Mouse (Mus musculus): ENCODE measurements around the gene Rev1. TPM values are rescaled to one million over a fixed set of nuclear protein-coding genes. Genes with fewer than 3 reads are reported as not detected.

Gene Rev1
- total and polyA plus RNA-seq, 2 experiments from 2014 or later = 26.1 to 29.9 TPM

- Histone ChIP-seq H3K27me3 (ENCODE audit: insufficient read depth, low read length) (no peaks in the 10 kb centered on the region), H3K27ac (no peak overlapping the region), H3K4me2 (ENCODE audit: low read depth, low read length) (no peak overlapping the region), H3K9ac (replicated peaks; ENCODE audit: low read length) (no peak overlapping the region; the same call in 1 of the 2 replicates), H3K4me1 (ENCODE audit: insufficient read depth, low read length) (0 out of 2 replicates have a peak, but pooled peaks cover 4% of the 10 kb centered on the region), H3K9me3 (ENCODE audit: low read length) (no peaks in the 10 kb centered on the region), H3K4me3 (ENCODE audit: low read length) (no peak overlapping the region), H3K36me3 (ENCODE audit: insufficient read depth, low read length) (no peaks in the 10 kb centered on the region)
- TF ChIP-seq CTCF (IDR thresholded peaks at IDR 0.05; ENCODE audit: low read depth) = no peak
- no peak for ATAC-seq
- 88% methylated on average over 3 of the region's 3 CpGs for WGBS
- no peak for DNase-seq (ENCODE audit: low spot score)
Measured at GRCm38 (mm10) chr1:38126426-38126825, 3.2 kb downstream of the Rev1 start.

- no peaks in the 10 kb centered on the region for H3K36me3 ChIP-seq (ENCODE audit: insufficient read depth, low read length)
- 0 out of 2 replicates have a peak, but pooled peaks cover 4% of the 10 kb centered on the region for H3K4me1 ChIP-seq (ENCODE audit: insufficient read depth, low read length)
- no peaks in the 10 kb centered on the region for H3K9me3 ChIP-seq (ENCODE audit: low read length)
- no peak for TF ChIP-seq CTCF (IDR thresholded peaks at IDR 0.05; ENCODE audit: low read depth)
- no peak overlapping the region for H3K4me3 ChIP-seq (ENCODE audit: low read length)
- no peak overlapping the region for H3K4me2 ChIP-seq (ENCODE audit: low read depth, low read length)
- no peak overlapping the region for H3K27ac ChIP-seq
- H3K27me3 ChIP-seq (ENCODE audit: insufficient read depth, low read length) = no peaks in the 10 kb centered on the region
- DNase-seq (ENCODE audit: low spot score) (no peak), ATAC-seq (no peak)
- H3K9ac ChIP-seq (replicated peaks; ENCODE audit: low read length) = no peak overlapping the region
Measured at GRCm38 (mm10) chr1:38124261-38124660, 5.3 kb downstream of the Rev1 start.

- DNase-seq (ENCODE audit: low spot score) (no peak), ATAC-seq (no peak)
- Histone ChIP-seq H3K9me3 (ENCODE audit: low read length) (no peaks in the 10 kb centered on the region), H3K27ac (no peak overlapping the region), H3K4me1 (ENCODE audit: insufficient read depth, low read length) (no peaks in the 10 kb centered on the region), H3K4me2 (ENCODE audit: low read depth, low read length) (no peak overlapping the region), H3K36me3 (ENCODE audit: insufficient read depth, low read length) (no peaks in the 10 kb centered on the region), H3K27me3 (ENCODE audit: insufficient read depth, low read length) (no peaks in the 10 kb centered on the region), H3K4me3 (ENCODE audit: low read length) (no peak overlapping the region), H3K9ac (replicated peaks; ENCODE audit: low read length) (no peak overlapping the region)
- 74% methylated on average over 5 of the region's 5 CpGs for WGBS
- no peak for TF ChIP-seq CTCF (IDR thresholded peaks at IDR 0.05; ENCODE audit: low read depth)
Measured at GRCm38 (mm10) chr1:38120877-38121276, 8.7 kb downstream of the Rev1 start.

- 95% methylated on average over 2 of the region's 2 CpGs for WGBS
- no peaks in the 10 kb centered on the region for H3K36me3 ChIP-seq (ENCODE audit: insufficient read depth, low read length)
- no peak overlapping the region for H3K27ac ChIP-seq
- DNase-seq (ENCODE audit: low spot score) (no peak), ATAC-seq (no peak)
- no peak for TF ChIP-seq CTCF (IDR thresholded peaks at IDR 0.05; ENCODE audit: low read depth)
- H3K27me3 ChIP-seq (ENCODE audit: insufficient read depth, low read length) = no peaks in the 10 kb centered on the region
- H3K4me3 ChIP-seq (ENCODE audit: low read length) = no peak overlapping the region
- no peaks in the 10 kb centered on the region for H3K4me1 ChIP-seq (ENCODE audit: insufficient read depth, low read length)
- H3K9me3 ChIP-seq (ENCODE audit: low read length) = no peaks in the 10 kb centered on the region
- no peak overlapping the region for H3K9ac ChIP-seq (replicated peaks; ENCODE audit: low read length)
- no peak overlapping the region for H3K4me2 ChIP-seq (ENCODE audit: low read depth, low read length)
Measured at GRCm38 (mm10) chr1:38118624-38119023, 11.0 kb downstream of the Rev1 start.

GRCm38 (mm10) chr1:38109786-38110185, 19.8 kb downstream of the Rev1 start:
- Histone ChIP-seq H3K9ac (replicated peaks; ENCODE audit: low read length) (no peak overlapping the region), H3K36me3 (ENCODE audit: insufficient read depth, low read length) (peaks cover 3% of the 10 kb centered on the region; the same call in 1 of the 2 replicates), H3K27ac (no peak overlapping the region), H3K4me3 (ENCODE audit: low read length) (no peak overlapping the region), H3K4me2 (ENCODE audit: low read depth, low read length) (no peak overlapping the region), H3K9me3 (ENCODE audit: low read length) (no peaks in the 10 kb centered on the region), H3K27me3 (ENCODE audit: insufficient read depth, low read length) (no peaks in the 10 kb centered on the region), H3K4me1 (ENCODE audit: insufficient read depth, low read length) (no peaks in the 10 kb centered on the region)
- WGBS = 85% methylated on average over 7 of the region's 7 CpGs
- no peak for DNase-seq (ENCODE audit: low spot score)
- TF ChIP-seq CTCF (IDR thresholded peaks at IDR 0.05; ENCODE audit: low read depth) = no peak
- ATAC-seq = no peak

- Histone ChIP-seq H3K4me3 (ENCODE audit: low read length) (no peak overlapping the region), H3K9me3 (ENCODE audit: low read length) (no peaks in the 10 kb centered on the region), H3K27me3 (ENCODE audit: insufficient read depth, low read length) (no peaks in the 10 kb centered on the region), H3K9ac (replicated peaks; ENCODE audit: low read length) (no peak overlapping the region), H3K27ac (no peak overlapping the region), H3K4me1 (ENCODE audit: insufficient read depth, low read length) (no peaks in the 10 kb centered on the region), H3K36me3 (ENCODE audit: insufficient read depth, low read length) (peaks cover 9% of the 10 kb centered on the region; the same call in 1 of the 2 replicates), H3K4me2 (ENCODE audit: low read depth, low read length) (no peak overlapping the region)
- ATAC-seq (no peak), DNase-seq (ENCODE audit: low spot score) (no peak)
- WGBS = 79% methylated on average over 3 of the region's 3 CpGs
- no peak for TF ChIP-seq CTCF (IDR thresholded peaks at IDR 0.05; ENCODE audit: low read depth)
Measured at GRCm38 (mm10) chr1:38103813-38104212, 25.8 kb downstream of the Rev1 start.

GRCm38 (mm10) chr1:38103214-38103613, 26.4 kb downstream of the Rev1 start:
- no peak overlapping the region for H3K4me3 ChIP-seq (ENCODE audit: low read length)
- no peak overlapping the region for H3K27ac ChIP-seq
- H3K9ac ChIP-seq (replicated peaks; ENCODE audit: low read length) = no peak overlapping the region
- TF ChIP-seq CTCF (IDR thresholded peaks at IDR 0.05; ENCODE audit: low read depth) = no peak
- no peaks in the 10 kb centered on the region for H3K4me1 ChIP-seq (ENCODE audit: insufficient read depth, low read length)
- DNase-seq (ENCODE audit: low spot score) = no peak
- no peak for ATAC-seq
- no peaks in the 10 kb centered on the region for H3K9me3 ChIP-seq (ENCODE audit: low read length)
- no peaks in the 10 kb centered on the region for H3K27me3 ChIP-seq (ENCODE audit: insufficient read depth, low read length)
- WGBS = 86% methylated on average over 1 of the region's 1 CpGs
- no peak overlapping the region for H3K4me2 ChIP-seq (ENCODE audit: low read depth, low read length)
- H3K36me3 ChIP-seq (ENCODE audit: insufficient read depth, low read length) = peaks cover 13% of the 10 kb centered on the region; the same call in 1 of the 2 replicates

All from hindbrain, postnatal 0 days (tissue).